Mouse (Mus musculus): ENCODE data around the gene Plk5. TPM values are rescaled to one million over a fixed set of nuclear protein-coding genes. Genes with fewer than 3 reads are reported as not detected.
A peak's percentile ranks its signal among the peaks of the same experiment; 100 is the strongest.

Plk5 gene
- polyA plus RNA-seq, 1 experiment from 2014 or later: 0.22 TPM

GRCm38 (mm10) chr10:80347514-80347967, 8.7 kb upstream of the Plk5 start:
- ATAC-seq (replicated peaks; ENCODE audit: low FRiP score, low TSS enrichment, low read depth) (no peak), DNase-seq (ENCODE audit: low spot score) (peak; percentile 59)
- H3K27ac ChIP-seq (ENCODE audit: low read depth): no peak overlapping the region
- H3K4me2 ChIP-seq (ENCODE audit: low read length): peak overlapping the region; percentile 51
- peaks cover 93% of the 10 kb centered on the region for H3K27me3 ChIP-seq (replicated peaks; ENCODE audit: control insufficient read depth, insufficient read depth, low read length)
- H3K4me3 ChIP-seq (ENCODE audit: low read depth, low read length): peak overlapping the region; percentile 34
- peaks cover 33% of the 10 kb centered on the region for H3K4me1 ChIP-seq (replicated peaks; ENCODE audit: control insufficient read depth, insufficient read depth, low read length)
- 14% methylated on average over 17 of the region's 17 CpGs for WGBS
- H3K9me3 ChIP-seq (ENCODE audit: control insufficient read depth, low read length): no peaks in the 10 kb centered on the region
- no peaks in the 10 kb centered on the region for H3K36me3 ChIP-seq (ENCODE audit: control insufficient read depth, insufficient read depth, low read length)
- peak overlapping the region; percentile 8; the same call in 1 of the 2 replicates for H3K9ac ChIP-seq (ENCODE audit: low read length)

GRCm38 (mm10) chr10:80348244-80348781, 7.9 kb upstream of the Plk5 start, which contains the start of gene Adamtsl5:
TSS of gene Adamtsl5 (minus strand) at chr10:80348412.
- WGBS: under 1% methylated on average over 39 of the region's 42 CpGs
- ATAC-seq (replicated peaks; ENCODE audit: low FRiP score, low TSS enrichment, low read depth): peak; percentile 53

GRCm38 (mm10) chr10:80348981-80349380, 7.3 kb upstream of the Plk5 start:
- DNase-seq (ENCODE audit: low spot score) (peak; percentile 72), ATAC-seq (replicated peaks; ENCODE audit: low FRiP score, low TSS enrichment, low read depth) (peak; percentile 7; the same call in 1 of the 2 replicates)
- Histone ChIP-seq H3K9me3 (ENCODE audit: control insufficient read depth, low read length) (no peaks in the 10 kb centered on the region), H3K4me1 (replicated peaks; ENCODE audit: control insufficient read depth, insufficient read depth, low read length) (peaks cover 24% of the 10 kb centered on the region), H3K4me2 (ENCODE audit: low read length) (peak overlapping the region; percentile 51), H3K4me3 (ENCODE audit: low read depth, low read length) (peak overlapping the region; percentile 34), H3K9ac (ENCODE audit: low read length) (peak overlapping the region; percentile 25; the same call in 1 of the 2 replicates), H3K36me3 (ENCODE audit: control insufficient read depth, insufficient read depth, low read length) (no peaks in the 10 kb centered on the region), H3K27me3 (replicated peaks; ENCODE audit: control insufficient read depth, insufficient read depth, low read length) (peaks cover 88% of the 10 kb centered on the region), H3K27ac (ENCODE audit: low read depth) (no peak overlapping the region)
- 17% methylated on average over 25 of the region's 26 CpGs for WGBS

More at GRCm38 (mm10) chr10:80348244-80348781, 7.9 kb upstream of the Plk5 start, which contains the start of gene Adamtsl5:
- Histone ChIP-seq H3K4me3 (ENCODE audit: low read depth, low read length) (peak within 1 kb of the TSS; percentile 34), H3K4me2 (ENCODE audit: low read length) (peak within 1 kb of the TSS; percentile 51), H3K9ac (ENCODE audit: low read length) (peak within 1 kb of the TSS; percentile 25), H3K36me3 (ENCODE audit: control insufficient read depth, insufficient read depth, low read length) (no peaks in the 10 kb centered on the region), H3K9me3 (ENCODE audit: control insufficient read depth, low read length) (no peaks in the 10 kb centered on the region), H3K27me3 (replicated peaks; ENCODE audit: control insufficient read depth, insufficient read depth, low read length) (peaks cover 91% of the 10 kb centered on the region), H3K27ac (ENCODE audit: low read depth) (no peak within 1 kb of the TSS), H3K4me1 (replicated peaks; ENCODE audit: control insufficient read depth, insufficient read depth, low read length) (peaks cover 26% of the 10 kb centered on the region)
- peak; percentile 73 for DNase-seq (ENCODE audit: low spot score)

GRCm38 (mm10) chr10:80350292-80350691, 6.0 kb upstream of the Plk5 start:
- no peak overlapping the region for H3K4me3 ChIP-seq (ENCODE audit: low read depth, low read length)
- H3K27ac ChIP-seq (ENCODE audit: low read depth): no peak overlapping the region
- H3K4me2 ChIP-seq (ENCODE audit: low read length): no peak overlapping the region
- WGBS: 7% methylated on average over 7 of the region's 7 CpGs
- peak; percentile 74 for ATAC-seq (replicated peaks; ENCODE audit: low FRiP score, low TSS enrichment, low read depth)
- H3K4me1 ChIP-seq (replicated peaks; ENCODE audit: control insufficient read depth, insufficient read depth, low read length): peaks cover 18% of the 10 kb centered on the region
- peak; percentile 99 for DNase-seq (ENCODE audit: low spot score)
- H3K36me3 ChIP-seq (ENCODE audit: control insufficient read depth, insufficient read depth, low read length): no peaks in the 10 kb centered on the region
- no peak overlapping the region for H3K9ac ChIP-seq (ENCODE audit: low read length)
- H3K27me3 ChIP-seq (replicated peaks; ENCODE audit: control insufficient read depth, insufficient read depth, low read length): peaks cover 80% of the 10 kb centered on the region
- H3K9me3 ChIP-seq (ENCODE audit: control insufficient read depth, low read length): no peaks in the 10 kb centered on the region

GRCm38 (mm10) chr10:80351896-80352295, 4.4 kb upstream of the Plk5 start:
- H3K4me2 ChIP-seq (ENCODE audit: low read length): no peak overlapping the region
- WGBS: 29% methylated on average over 11 of the region's 11 CpGs
- no peak overlapping the region for H3K4me3 ChIP-seq (ENCODE audit: low read depth, low read length)
- peaks cover 83% of the 10 kb centered on the region for H3K27me3 ChIP-seq (replicated peaks; ENCODE audit: control insufficient read depth, insufficient read depth, low read length)
- H3K9me3 ChIP-seq (ENCODE audit: control insufficient read depth, low read length): no peaks in the 10 kb centered on the region
- no peak overlapping the region for H3K9ac ChIP-seq (ENCODE audit: low read length)
- no peaks in the 10 kb centered on the region for H3K36me3 ChIP-seq (ENCODE audit: control insufficient read depth, insufficient read depth, low read length)
- DNase-seq (ENCODE audit: low spot score) (no peak), ATAC-seq (replicated peaks; ENCODE audit: low FRiP score, low TSS enrichment, low read depth) (no peak)
- no peak overlapping the region for H3K27ac ChIP-seq (ENCODE audit: low read depth)
- H3K4me1 ChIP-seq (replicated peaks; ENCODE audit: control insufficient read depth, insufficient read depth, low read length): peaks cover 23% of the 10 kb centered on the region

GRCm38 (mm10) chr10:80352727-80353126, 3.5 kb upstream of the Plk5 start:
- H3K36me3 ChIP-seq (ENCODE audit: control insufficient read depth, insufficient read depth, low read length): no peaks in the 10 kb centered on the region
- H3K27ac ChIP-seq (ENCODE audit: low read depth): no peak overlapping the region
- no peaks in the 10 kb centered on the region for H3K9me3 ChIP-seq (ENCODE audit: control insufficient read depth, low read length)
- no peak overlapping the region for H3K4me2 ChIP-seq (ENCODE audit: low read length)
- H3K4me1 ChIP-seq (replicated peaks; ENCODE audit: control insufficient read depth, insufficient read depth, low read length): peaks cover 19% of the 10 kb centered on the region
- peaks cover 83% of the 10 kb centered on the region for H3K27me3 ChIP-seq (replicated peaks; ENCODE audit: control insufficient read depth, insufficient read depth, low read length)
- WGBS: 68% methylated on average over 8 of the region's 8 CpGs
- no peak overlapping the region for H3K9ac ChIP-seq (ENCODE audit: low read length)
- no peak for ATAC-seq (replicated peaks; ENCODE audit: low FRiP score, low TSS enrichment, low read depth)
- DNase-seq (ENCODE audit: low spot score): no peak
- no peak overlapping the region for H3K4me3 ChIP-seq (ENCODE audit: low read depth, low read length)

GRCm38 (mm10) chr10:80355431-80355830, 828 bp upstream of the Plk5 start:
- peaks cover 76% of the 10 kb centered on the region for H3K27me3 ChIP-seq (replicated peaks; ENCODE audit: control insufficient read depth, insufficient read depth, low read length)
- WGBS: 16% methylated on average over 8 of the region's 9 CpGs
- no peak for ATAC-seq (replicated peaks; ENCODE audit: low FRiP score, low TSS enrichment, low read depth)
- H3K36me3 ChIP-seq (ENCODE audit: control insufficient read depth, insufficient read depth, low read length): no peaks in the 10 kb centered on the region
- no peak overlapping the region for H3K27ac ChIP-seq (ENCODE audit: low read depth)
- no peaks in the 10 kb centered on the region for H3K9me3 ChIP-seq (ENCODE audit: control insufficient read depth, low read length)
- H3K4me3 ChIP-seq (ENCODE audit: low read depth, low read length): no peak overlapping the region
- DNase-seq (ENCODE audit: low spot score): no peak
- H3K9ac ChIP-seq (ENCODE audit: low read length): no peak overlapping the region
- no peak overlapping the region for H3K4me2 ChIP-seq (ENCODE audit: low read length)
- peaks cover 10% of the 10 kb centered on the region; the same call in 1 of the 2 replicates for H3K4me1 ChIP-seq (replicated peaks; ENCODE audit: control insufficient read depth, insufficient read depth, low read length)

GRCm38 (mm10) chr10:80356737-80357136, 478 bp downstream of the Plk5 start:
- peak overlapping the region; percentile 32 for H3K4me3 ChIP-seq (ENCODE audit: low read depth, low read length)
- no peak overlapping the region for H3K9ac ChIP-seq (ENCODE audit: low read length)
- peaks cover 64% of the 10 kb centered on the region for H3K27me3 ChIP-seq (replicated peaks; ENCODE audit: control insufficient read depth, insufficient read depth, low read length)

GRCm38 (mm10) chr10:80357336-80357735, 1.1 kb downstream of the Plk5 start:
- DNase-seq (ENCODE audit: low spot score) (no peak), ATAC-seq (replicated peaks; ENCODE audit: low FRiP score, low TSS enrichment, low read depth) (peak; percentile 25; the same call in 1 of the 2 replicates)
- no peak overlapping the region for H3K27ac ChIP-seq (ENCODE audit: low read depth)
- no peaks in the 10 kb centered on the region for H3K36me3 ChIP-seq (ENCODE audit: control insufficient read depth, insufficient read depth, low read length)
- peaks cover 10% of the 10 kb centered on the region; the same call in 1 of the 2 replicates for H3K4me1 ChIP-seq (replicated peaks; ENCODE audit: control insufficient read depth, insufficient read depth, low read length)
- H3K9me3 ChIP-seq (ENCODE audit: control insufficient read depth, low read length): no peaks in the 10 kb centered on the region
- no peak overlapping the region for H3K4me3 ChIP-seq (ENCODE audit: low read depth, low read length)
- H3K9ac ChIP-seq (ENCODE audit: low read length): no peak overlapping the region
- 26% methylated on average over 7 of the region's 7 CpGs for WGBS
- H3K4me2 ChIP-seq (ENCODE audit: low read length): peak overlapping the region; percentile 40
- peaks cover 58% of the 10 kb centered on the region for H3K27me3 ChIP-seq (replicated peaks; ENCODE audit: control insufficient read depth, insufficient read depth, low read length)

More at GRCm38 (mm10) chr10:80356737-80357136, 478 bp downstream of the Plk5 start:
- ATAC-seq (replicated peaks; ENCODE audit: low FRiP score, low TSS enrichment, low read depth): no peak
- Histone ChIP-seq H3K4me2 (ENCODE audit: low read length) (peak overlapping the region; percentile 44), H3K4me1 (replicated peaks; ENCODE audit: control insufficient read depth, insufficient read depth, low read length) (peaks cover 10% of the 10 kb centered on the region; the same call in 1 of the 2 replicates), H3K9me3 (ENCODE audit: control insufficient read depth, low read length) (no peaks in the 10 kb centered on the region), H3K27ac (ENCODE audit: low read depth) (no peak overlapping the region), H3K36me3 (ENCODE audit: control insufficient read depth, insufficient read depth, low read length) (no peaks in the 10 kb centered on the region)
- no peak for DNase-seq (ENCODE audit: low spot score)
- 2% methylated on average over 34 of the region's 34 CpGs for WGBS
